Mouse (Mus musculus) megakaryocyte, embryonic 14.5 days (primary cell): ENCODE results near the gene Bspry.

ENCODE experiments used
- FLI1 ChIP-seq: IDR thresholded peaks from 2 replicates; pipeline ENCODE4 v1.6.1; 2012; ENCODE audit warnings: low read length, inconsistent platforms, mixed read lengths
- GATA1 ChIP-seq: IDR thresholded peaks from 3 replicates; pipeline ENCODE4 v1.6.1; 2012; ENCODE audit warnings: mixed read lengths, low read length, inconsistent platforms, borderline replicate concordance

GRCm38 (mm10) chr4:62486162-62486696 is 6.4 kb downstream of the Bspry start:
- no peak for TF ChIP-seq GATA1
- no peak for TF ChIP-seq FLI1
